In genomic region chr4:83798674-83799430, GRCm38 (mm10) we compare ENCODE assay signal across 14 mouse cellular contexts.
DNase-seq lines count a peak whose midpoint lies in the region; ATAC-seq and TF ChIP-seq lines count a peak whose summit lies in the region.
"Had no signal": no experiment of that assay in that cellular context is flagged by ENCODE, and none has a peak within 500 bp of the region (broad histone marks: within the 10 kb centered on the region; RNA-seq: fewer than 3 reads in every experiment).

No protein-coding gene starts in this region.

- WGBS in heart, embryonic 14.5 days, result 45% methylated on average over 21 of the region's 21 CpGs
- WGBS in lung, postnatal 0 days, result 39% methylated on average over 21 of the region's 21 CpGs
- WGBS in lung, adult 2 months, result 42% methylated on average over 21 of the region's 21 CpGs
- 46% methylated on average over 21 of the region's 21 CpGs for WGBS in intestine, embryonic 15.5 days

- H3K4me3 ChIP-seq in heart, embryonic 14.5 days (ENCODE audit: control insufficient read depth in 1 of 2, insufficient read depth in 1 of 2, low read depth in 1 of 2, low read length in 2 of 2), result no peak overlapping the region
- no peak overlapping the region for H3K4me3 ChIP-seq in lung, postnatal 0 days (ENCODE audit: low read depth, low read length)
- no peak overlapping the region for H3K4me3 ChIP-seq in lung, adult 2 months (replicated peaks; ENCODE audit: extremely low read depth, low read depth, low read length)
- H3K4me3 ChIP-seq in intestine, embryonic 15.5 days (replicated peaks), result no peak overlapping the region
- H3K4me3 ChIP-seq: embryonic facial prominence, embryonic 13.5 days; limb, embryonic 12.5 days; midbrain, embryonic 10.5 days had no signal

- no peak overlapping the region for H3K27ac ChIP-seq in heart, embryonic 14.5 days (replicated peaks in 1 of 2; ENCODE audit: control insufficient read depth in 1 of 2, insufficient read depth in 1 of 2, low read depth in 2 of 2, low read length in 2 of 2)
- no peak overlapping the region for H3K27ac ChIP-seq in lung, postnatal 0 days (ENCODE audit: low read length)
- no peak overlapping the region for H3K27ac ChIP-seq in intestine, embryonic 15.5 days
- H3K27ac ChIP-seq: embryonic facial prominence, embryonic 13.5 days; limb, embryonic 12.5 days; midbrain, embryonic 10.5 days had no signal

- H3K4me1 ChIP-seq in heart, embryonic 14.5 days (ENCODE audit: control insufficient read depth in 2 of 2, insufficient read depth in 2 of 2, low read length in 2 of 2), result 0 out of 4 replicates have a peak, but pooled peaks cover 0 to 3% of the 10 kb centered on the region in 2 experiments
- H3K4me1 ChIP-seq in lung, postnatal 0 days (ENCODE audit: insufficient read depth, low read depth, low read length), result no peaks in the 10 kb centered on the region
- H3K4me1 ChIP-seq in lung, adult 2 months (ENCODE audit: control insufficient read depth, insufficient read depth, low read length), result no peaks in the 10 kb centered on the region
- no peaks in the 10 kb centered on the region for H3K4me1 ChIP-seq in intestine, embryonic 15.5 days (replicated peaks)

- no peaks in the 10 kb centered on the region for H3K36me3 ChIP-seq in heart, embryonic 14.5 days (ENCODE audit: control insufficient read depth, insufficient read depth, low read length)
- no peaks in the 10 kb centered on the region for H3K36me3 ChIP-seq in lung, postnatal 0 days (ENCODE audit: insufficient read depth, low read length)
- H3K36me3 ChIP-seq in intestine, embryonic 15.5 days, result no peaks in the 10 kb centered on the region
- H3K36me3 ChIP-seq: embryonic facial prominence, embryonic 13.5 days; limb, embryonic 12.5 days; midbrain, embryonic 10.5 days had no signal

- H3K9me3 ChIP-seq in heart, embryonic 14.5 days (ENCODE audit: control insufficient read depth, low read length), result no peaks in the 10 kb centered on the region
- no peaks in the 10 kb centered on the region for H3K9me3 ChIP-seq in lung, postnatal 0 days (ENCODE audit: low read length)
- no peaks in the 10 kb centered on the region for H3K9me3 ChIP-seq in intestine, embryonic 15.5 days
- H3K9me3 ChIP-seq: embryonic facial prominence, embryonic 13.5 days; limb, embryonic 12.5 days; midbrain, embryonic 10.5 days had no signal

- no peak for TF ChIP-seq EP300 in lung, postnatal 0 days (IDR thresholded peaks at IDR 0.05)

- TF ChIP-seq POLR2A in lung, adult 2 months (IDR thresholded peaks at IDR 0.05; ENCODE audit: borderline replicate concordance, extremely low read depth, low read depth, low read length), result no peak

- peak overlapping the region; percentile 28 for H3K4me2 ChIP-seq in heart, embryonic 14.5 days (ENCODE audit: low read length)
- H3K4me2 ChIP-seq in lung, postnatal 0 days (replicated peaks; ENCODE audit: low read depth, low read length), result no peak overlapping the region
- H3K4me2 ChIP-seq in intestine, embryonic 15.5 days (replicated peaks), result no peak overlapping the region
- H3K4me2 ChIP-seq: embryonic facial prominence, embryonic 13.5 days had no signal

- DNase-seq in heart, adult 9 months (ENCODE audit: low spot score in 2 of 2), result no peak
- DNase-seq in lung, postnatal 0 days (ENCODE audit: low spot score), result peak; percentile 23
- DNase-seq in lung, adult 2 months, result no peak
- DNase-seq in skeletal muscle tissue, adult 2 months (ENCODE audit: low read depth, low spot score), result peak; percentile 31
- DNase-seq in urinary bladder, postnatal 4 days (ENCODE audit: low spot score in 2 of 2), result no peak
- DNase-seq in right cerebral cortex, postnatal 36 days (ENCODE audit: low spot score in 2 of 2), result no peak
- DNase-seq: cerebellum, adult 8-10 months; forebrain, postnatal 0 days had no signal

- 0 out of 2 replicates have a peak, but pooled peaks cover 3% of the 10 kb centered on the region for H3K27me3 ChIP-seq in heart, embryonic 14.5 days (ENCODE audit: control insufficient read depth, insufficient read depth, low read length)
- no peaks in the 10 kb centered on the region for H3K27me3 ChIP-seq in lung, postnatal 0 days (replicated peaks; ENCODE audit: insufficient read depth, low read length)
- no peaks in the 10 kb centered on the region for H3K27me3 ChIP-seq in intestine, embryonic 15.5 days (replicated peaks)
- H3K27me3 ChIP-seq: CH12.LX; embryonic facial prominence, embryonic 13.5 days; limb, embryonic 12.5 days had no signal

- no peak for ATAC-seq in heart, embryonic 14.5 days (ENCODE audit: insufficient number of reproducible peaks, insufficient read depth, low FRiP score, low read depth)
- no peak for ATAC-seq in lung, postnatal 0 days
- peak; percentile 80 for ATAC-seq in intestine, embryonic 15.5 days
- ATAC-seq: forebrain, postnatal 0 days had no signal

- no peak overlapping the region for H3K9ac ChIP-seq in heart, embryonic 14.5 days (ENCODE audit: low read length)
- H3K9ac ChIP-seq in lung, postnatal 0 days (replicated peaks; ENCODE audit: low read depth), result no peak overlapping the region
- H3K9ac ChIP-seq in intestine, embryonic 15.5 days, result no peak overlapping the region
- H3K9ac ChIP-seq: embryonic facial prominence, embryonic 13.5 days; forebrain, postnatal 0 days; limb, embryonic 12.5 days had no signal

- TF ChIP-seq CTCF in lung, postnatal 0 days (IDR thresholded peaks at IDR 0.05), result no peak
- no peak for TF ChIP-seq CTCF in lung, adult 2 months (IDR thresholded peaks at IDR 0.05; ENCODE audit: insufficient read depth, low read length)

Comparison
In these comparisons a context has a peak if more than half of its experiments do, and no peak if none do; other contexts are left out.
1. DNase-seq: peak in lung, postnatal 0 days (single experiment) and skeletal muscle tissue, adult 2 months (single experiment); none in heart, adult 9 months (0 of 2), lung, adult 2 months (single experiment), urinary bladder, postnatal 4 days (0 of 2) and right cerebral cortex, postnatal 36 days (0 of 2).